Mouse (Mus musculus): ENCODE data around the gene Gm20509. TPM values are rescaled to one million over a fixed set of nuclear protein-coding genes. Genes with fewer than 3 reads are reported as not detected.

Gene Gm20509
- polyA plus RNA-seq, 1 experiment from 2014 or later, result not detected

DNA sequence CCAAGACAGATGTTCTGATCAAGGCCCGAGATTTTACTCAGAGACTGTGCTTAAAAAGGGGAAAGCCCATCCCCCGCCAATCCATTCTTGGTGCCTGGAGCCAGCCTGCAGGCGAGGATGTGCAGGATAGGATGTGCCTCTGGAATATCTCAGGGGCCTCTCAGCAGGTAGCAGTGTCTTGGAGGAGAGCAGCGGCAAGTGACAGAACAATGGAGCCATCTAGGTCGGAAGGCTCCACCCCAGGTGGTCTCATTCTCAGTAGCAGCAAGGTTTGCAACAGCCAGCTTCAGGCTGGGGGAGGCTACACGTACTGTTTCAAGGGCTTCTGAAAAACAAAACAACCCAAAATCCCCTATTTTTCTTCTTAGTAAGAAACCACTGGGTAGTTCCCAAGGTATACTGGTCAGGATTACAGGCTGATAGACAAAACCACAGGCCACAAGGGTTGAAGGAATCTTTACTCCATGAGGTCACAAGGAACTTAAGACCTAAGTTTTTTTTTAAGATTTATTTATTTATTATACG is 22.4 kb upstream of the Gm20509 start:
- Histone ChIP-seq H3K4me2 (replicated peaks) (no peak overlapping the region), H3K9ac (no peak overlapping the region), H3K4me1 (no peaks in the 10 kb centered on the region), H3K27me3 (no peaks in the 10 kb centered on the region), H3K36me3 (no peaks in the 10 kb centered on the region), H3K9me3 (replicated peaks) (no peaks in the 10 kb centered on the region), H3K4me3 (replicated peaks) (no peak overlapping the region), H3K27ac (replicated peaks) (no peak overlapping the region)
- WGBS, result 56% methylated on average over 7 of the region's 7 CpGs
- ATAC-seq (ENCODE audit: insufficient number of reproducible peaks, low FRiP score, low TSS enrichment, low read depth), result no peak

DNA sequence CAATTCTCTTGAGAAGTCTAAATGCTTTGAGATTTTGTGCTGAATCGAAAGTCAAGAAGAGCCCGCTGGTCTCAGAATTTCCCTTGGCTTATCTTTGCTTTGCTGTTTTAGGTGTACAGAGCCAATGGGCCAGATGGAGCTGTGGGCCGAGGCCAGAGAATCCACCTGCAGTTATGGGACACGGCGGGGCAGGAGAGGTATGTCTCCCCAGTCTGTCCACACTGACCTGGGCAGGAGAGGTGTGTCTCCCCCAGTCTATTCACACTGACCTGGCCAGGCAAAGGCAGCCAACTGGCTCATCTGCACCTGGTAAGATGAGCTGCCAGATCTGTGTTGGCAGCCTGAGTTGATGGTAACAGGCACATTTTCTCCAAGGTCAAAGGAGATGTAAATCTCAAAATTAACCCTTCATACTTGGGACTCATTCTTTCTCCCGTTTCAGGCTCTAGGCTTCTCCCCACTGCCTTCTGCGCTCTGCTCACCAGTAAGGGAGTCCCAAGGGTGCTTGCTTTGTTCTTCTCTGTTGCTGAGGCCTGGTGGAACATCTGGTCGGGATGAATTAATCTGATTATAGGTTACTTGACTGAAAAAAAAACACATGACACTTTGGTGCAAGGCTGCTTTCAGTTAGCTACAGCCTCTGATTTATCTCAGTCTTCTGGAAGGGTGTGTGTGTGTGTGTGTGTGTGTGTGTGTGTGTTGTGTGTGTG is 19.8 kb upstream of the Gm20509 start:
- WGBS, result 71% methylated on average over 8 of the region's 8 CpGs
- no peak overlapping the region for H3K4me3 ChIP-seq (replicated peaks)
- no peak overlapping the region for H3K27ac ChIP-seq (replicated peaks)
- ATAC-seq (ENCODE audit: insufficient number of reproducible peaks, low FRiP score, low TSS enrichment, low read depth), result no peak
- H3K4me2 ChIP-seq (replicated peaks), result no peak overlapping the region
- H3K9me3 ChIP-seq (replicated peaks), result no peaks in the 10 kb centered on the region
- no peak overlapping the region for H3K9ac ChIP-seq
- no peaks in the 10 kb centered on the region for H3K36me3 ChIP-seq
- H3K27me3 ChIP-seq, result no peaks in the 10 kb centered on the region
- no peaks in the 10 kb centered on the region for H3K4me1 ChIP-seq

DNA sequence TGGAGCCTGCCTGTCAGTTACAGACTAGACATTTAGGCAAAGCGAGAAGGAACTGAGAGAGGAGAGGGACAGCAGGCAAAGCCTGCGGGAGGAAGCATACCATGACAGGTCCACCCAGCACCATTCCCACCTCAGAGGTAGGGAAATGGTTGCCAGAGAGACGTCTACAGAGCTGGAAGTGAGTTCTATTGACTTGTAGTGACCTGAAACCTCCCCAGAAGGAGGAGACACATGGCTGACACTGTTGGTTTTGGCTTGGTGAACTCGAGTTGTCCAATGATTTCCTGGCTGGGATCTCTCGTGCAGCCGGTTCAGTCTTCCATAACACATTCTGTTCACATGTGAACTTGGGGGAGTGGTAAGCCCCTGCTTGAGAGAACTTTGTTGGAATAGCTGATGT is 18.3 kb upstream of the Gm20509 start:
- Histone ChIP-seq H3K4me1 (no peaks in the 10 kb centered on the region), H3K36me3 (no peaks in the 10 kb centered on the region), H3K27ac (replicated peaks) (no peak overlapping the region), H3K27me3 (no peaks in the 10 kb centered on the region), H3K4me2 (replicated peaks) (no peak overlapping the region), H3K9ac (no peak overlapping the region), H3K9me3 (replicated peaks) (no peaks in the 10 kb centered on the region), H3K4me3 (replicated peaks) (no peak overlapping the region)
- 75% methylated on average over 6 of the region's 6 CpGs for WGBS
- ATAC-seq (ENCODE audit: insufficient number of reproducible peaks, low FRiP score, low TSS enrichment, low read depth), result no peak

DNA sequence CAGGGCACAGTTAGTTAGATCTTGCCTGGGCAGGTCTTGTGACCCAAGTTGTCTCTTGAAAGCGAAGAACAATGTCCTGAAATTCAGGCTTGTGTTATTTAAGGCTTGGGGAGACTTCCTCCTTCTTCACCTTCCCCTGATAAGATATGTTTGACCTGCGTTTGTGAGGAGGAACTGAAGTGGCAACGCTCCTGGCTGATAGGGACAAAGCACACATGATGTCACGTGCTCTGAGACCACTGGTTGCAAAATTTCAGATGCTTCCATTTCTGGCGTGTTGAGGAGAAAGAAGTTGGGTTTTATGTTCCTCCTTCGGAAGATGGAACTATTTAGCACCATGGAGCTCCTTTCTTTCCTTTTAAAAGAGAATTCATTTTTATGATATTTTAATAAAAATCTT is 16.4 kb upstream of the Gm20509 start:
- H3K4me2 ChIP-seq (replicated peaks), result no peak overlapping the region
- ATAC-seq (ENCODE audit: insufficient number of reproducible peaks, low FRiP score, low TSS enrichment, low read depth), result no peak
- H3K4me3 ChIP-seq (replicated peaks), result no peak overlapping the region
- H3K9ac ChIP-seq, result no peak overlapping the region
- no peaks in the 10 kb centered on the region for H3K36me3 ChIP-seq
- H3K27ac ChIP-seq (replicated peaks), result no peak overlapping the region
- H3K4me1 ChIP-seq, result no peaks in the 10 kb centered on the region
- no peaks in the 10 kb centered on the region for H3K27me3 ChIP-seq
- no peaks in the 10 kb centered on the region for H3K9me3 ChIP-seq (replicated peaks)
- 81% methylated on average over 6 of the region's 6 CpGs for WGBS

DNA sequence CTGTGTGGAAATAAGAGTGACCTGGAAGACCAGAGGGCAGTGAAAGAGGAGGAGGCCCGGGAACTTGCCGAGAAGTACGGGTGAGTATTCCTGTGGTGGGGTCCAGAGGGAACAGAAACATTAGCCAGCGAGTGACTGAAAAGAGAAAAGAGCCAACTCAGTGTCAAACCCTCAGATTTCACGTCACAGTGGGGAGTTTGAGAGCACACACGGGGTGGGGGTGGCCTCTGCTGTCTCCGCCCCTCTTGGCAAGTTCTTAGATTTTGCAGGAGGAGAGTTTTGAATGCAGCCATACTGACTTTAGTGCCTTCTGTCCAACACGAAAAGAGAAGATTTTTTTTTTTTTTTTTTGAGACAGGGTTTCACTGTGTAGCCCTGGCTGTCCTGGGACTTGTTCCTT is 15.1 kb upstream of the Gm20509 start:
- WGBS, result 49% methylated on average over 8 of the region's 8 CpGs
- Histone ChIP-seq H3K9me3 (replicated peaks) (no peaks in the 10 kb centered on the region), H3K4me1 (no peaks in the 10 kb centered on the region), H3K27ac (replicated peaks) (no peak overlapping the region), H3K9ac (no peak overlapping the region), H3K4me3 (replicated peaks) (no peak overlapping the region), H3K36me3 (no peaks in the 10 kb centered on the region), H3K4me2 (replicated peaks) (no peak overlapping the region), H3K27me3 (no peaks in the 10 kb centered on the region)
- no peak for ATAC-seq (ENCODE audit: insufficient number of reproducible peaks, low FRiP score, low TSS enrichment, low read depth)

DNA sequence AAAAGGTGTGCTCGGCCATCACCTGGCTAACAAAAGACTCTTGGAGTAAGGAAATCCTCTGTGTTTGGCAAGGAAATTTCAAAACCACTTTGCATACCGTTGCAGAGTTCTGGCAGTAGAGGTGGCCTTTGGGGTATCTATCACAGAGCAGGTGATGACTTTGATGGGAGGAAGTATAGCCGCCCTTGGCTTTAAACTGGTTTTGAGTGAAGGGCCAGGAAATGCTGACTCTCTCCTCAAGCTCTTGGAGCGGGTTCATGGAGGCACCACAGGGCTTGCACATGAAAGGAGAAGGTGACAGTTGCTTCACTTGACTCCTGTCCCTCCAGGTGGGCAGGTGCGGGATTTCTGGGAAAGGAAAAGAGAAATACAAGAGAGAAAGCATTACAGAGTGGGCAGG is 14.7 kb upstream of the Gm20509 start:
- no peak for ATAC-seq (ENCODE audit: insufficient number of reproducible peaks, low FRiP score, low TSS enrichment, low read depth)
- Histone ChIP-seq H3K4me1 (no peaks in the 10 kb centered on the region), H3K36me3 (no peaks in the 10 kb centered on the region), H3K4me3 (replicated peaks) (no peak overlapping the region), H3K9me3 (replicated peaks) (no peaks in the 10 kb centered on the region), H3K27ac (replicated peaks) (no peak overlapping the region), H3K9ac (no peak overlapping the region), H3K27me3 (no peaks in the 10 kb centered on the region), H3K4me2 (replicated peaks) (no peak overlapping the region)
- 67% methylated on average over 5 of the region's 5 CpGs for WGBS

DNA sequence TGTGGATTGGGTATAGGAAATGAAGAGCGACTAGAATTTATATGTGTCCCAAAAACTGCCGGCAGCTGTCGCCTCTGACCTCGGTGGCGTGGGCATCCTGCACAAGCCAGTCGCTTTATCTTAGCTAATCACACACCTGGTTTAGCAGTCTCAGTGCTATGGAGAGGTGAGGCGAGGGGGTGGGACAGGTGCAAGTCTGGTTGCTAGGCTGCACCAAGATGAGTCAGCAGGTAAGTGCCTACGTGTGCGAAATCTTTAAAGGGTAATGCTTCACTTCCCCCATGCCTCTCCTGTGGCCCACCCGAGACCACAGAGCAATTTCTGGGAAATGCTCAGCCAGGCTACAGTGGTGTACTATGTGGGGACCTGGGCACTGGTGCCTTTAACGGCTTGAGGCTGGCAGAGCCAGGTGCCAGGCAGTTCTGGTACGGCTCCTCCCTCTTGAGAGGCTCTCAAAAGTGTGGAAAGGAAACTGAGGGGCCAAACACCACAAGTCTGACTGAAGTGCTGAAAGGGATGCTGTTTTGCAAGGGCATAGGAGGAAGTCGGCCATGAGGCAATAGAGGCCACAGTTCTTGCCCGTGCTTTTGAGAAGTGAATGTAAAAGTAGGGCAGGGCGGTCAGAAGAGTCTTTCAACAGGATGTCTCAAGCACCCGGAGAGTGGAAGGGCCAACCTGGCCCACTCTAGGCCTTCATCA is 12.9 kb upstream of the Gm20509 start:
- Histone ChIP-seq H3K27me3 (no peaks in the 10 kb centered on the region), H3K27ac (replicated peaks) (no peak overlapping the region), H3K4me2 (replicated peaks) (no peak overlapping the region), H3K36me3 (no peaks in the 10 kb centered on the region), H3K9ac (no peak overlapping the region), H3K4me3 (replicated peaks) (no peak overlapping the region), H3K9me3 (replicated peaks) (no peaks in the 10 kb centered on the region), H3K4me1 (no peaks in the 10 kb centered on the region)
- ATAC-seq (ENCODE audit: insufficient number of reproducible peaks, low FRiP score, low TSS enrichment, low read depth), result no peak
- WGBS, result 69% methylated on average over 16 of the region's 16 CpGs

DNA sequence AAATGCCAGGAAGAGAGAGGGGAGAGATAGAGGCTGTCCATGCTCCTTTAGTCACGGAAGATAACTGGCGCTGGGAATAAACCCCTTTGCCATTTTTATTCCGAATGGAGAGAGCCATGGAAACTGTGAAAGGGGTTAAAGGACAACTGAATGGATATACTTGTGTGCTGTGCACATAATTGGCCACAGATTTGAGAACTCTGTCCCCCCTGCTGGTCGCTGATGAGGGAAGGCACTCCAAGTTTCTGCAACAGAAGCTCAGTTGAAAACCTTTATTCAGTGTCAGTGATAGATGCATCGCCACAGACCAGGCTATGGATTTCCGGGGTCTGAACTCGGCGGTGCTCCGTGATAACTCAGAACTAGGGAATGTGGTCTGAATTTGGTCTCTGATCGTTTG is 12.1 kb upstream of the Gm20509 start:
- no peak overlapping the region for H3K4me3 ChIP-seq (replicated peaks)
- H3K4me2 ChIP-seq (replicated peaks), result no peak overlapping the region
- H3K4me1 ChIP-seq, result no peaks in the 10 kb centered on the region
- no peak overlapping the region for H3K9ac ChIP-seq
- no peak overlapping the region for H3K27ac ChIP-seq (replicated peaks)
- no peak for ATAC-seq (ENCODE audit: insufficient number of reproducible peaks, low FRiP score, low TSS enrichment, low read depth)
- no peaks in the 10 kb centered on the region for H3K36me3 ChIP-seq
- 72% methylated on average over 10 of the region's 10 CpGs for WGBS
- no peaks in the 10 kb centered on the region for H3K9me3 ChIP-seq (replicated peaks)
- no peaks in the 10 kb centered on the region for H3K27me3 ChIP-seq

DNA sequence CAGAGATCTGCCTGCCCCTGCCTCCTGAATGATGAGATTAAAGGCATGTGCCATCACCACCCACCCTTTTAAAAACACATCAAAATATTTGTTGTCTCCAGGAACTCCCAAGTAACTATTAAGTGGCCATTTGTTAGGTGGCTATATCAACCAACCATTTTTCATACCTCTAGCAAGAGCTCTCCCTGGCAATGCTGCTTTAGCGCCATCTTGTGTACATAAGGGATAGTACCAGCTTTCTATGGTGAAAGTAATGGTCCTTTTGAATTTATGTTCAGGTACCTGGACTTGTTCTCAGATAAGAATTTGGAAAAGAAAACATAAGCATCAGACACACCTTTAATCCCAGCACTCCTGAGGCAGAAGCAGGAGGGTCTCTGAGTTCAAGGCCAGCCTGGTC is 10.5 kb upstream of the Gm20509 start:
- Histone ChIP-seq H3K4me1 (no peaks in the 10 kb centered on the region), H3K4me2 (replicated peaks) (no peak overlapping the region), H3K27ac (replicated peaks) (no peak overlapping the region), H3K9ac (no peak overlapping the region), H3K27me3 (no peaks in the 10 kb centered on the region), H3K9me3 (replicated peaks) (no peaks in the 10 kb centered on the region), H3K36me3 (no peaks in the 10 kb centered on the region), H3K4me3 (replicated peaks) (no peak overlapping the region)
- no peak for ATAC-seq (ENCODE audit: insufficient number of reproducible peaks, low FRiP score, low TSS enrichment, low read depth)
- 0% methylated on average over 1 of the region's 1 CpGs for WGBS

DNA sequence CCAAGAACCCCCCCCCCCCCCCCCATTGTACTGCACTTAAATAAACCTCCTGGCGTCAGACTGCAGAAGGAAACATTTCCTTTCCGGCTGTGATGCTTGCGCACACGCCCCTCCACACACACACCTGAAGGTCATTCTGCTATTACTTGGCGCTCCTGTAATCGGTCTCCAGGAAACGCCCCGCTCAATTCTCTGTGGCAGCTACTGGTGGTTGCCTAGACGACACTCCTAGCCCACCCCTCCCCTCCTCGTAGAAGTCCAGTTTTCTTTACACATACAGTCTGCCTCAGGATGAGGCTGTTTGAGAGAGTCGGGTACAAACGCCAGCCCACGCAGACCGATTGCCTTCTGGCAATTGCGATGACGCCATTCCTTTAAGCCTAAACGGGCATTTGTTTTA is 7.7 kb upstream of the Gm20509 start:
- 0 out of 2 replicates have a peak, but pooled peaks have one; percentile 22 for ATAC-seq (ENCODE audit: insufficient number of reproducible peaks, low FRiP score, low TSS enrichment, low read depth)
- WGBS, result 42% methylated on average over 17 of the region's 17 CpGs
- H3K27me3 ChIP-seq, result no peaks in the 10 kb centered on the region
- no peak overlapping the region for H3K27ac ChIP-seq (replicated peaks)
- H3K36me3 ChIP-seq, result no peaks in the 10 kb centered on the region
- no peak overlapping the region for H3K4me2 ChIP-seq (replicated peaks)
- H3K9ac ChIP-seq, result no peak overlapping the region
- H3K4me1 ChIP-seq, result no peaks in the 10 kb centered on the region
- no peak overlapping the region for H3K4me3 ChIP-seq (replicated peaks)
- H3K9me3 ChIP-seq (replicated peaks), result no peaks in the 10 kb centered on the region

DNA sequence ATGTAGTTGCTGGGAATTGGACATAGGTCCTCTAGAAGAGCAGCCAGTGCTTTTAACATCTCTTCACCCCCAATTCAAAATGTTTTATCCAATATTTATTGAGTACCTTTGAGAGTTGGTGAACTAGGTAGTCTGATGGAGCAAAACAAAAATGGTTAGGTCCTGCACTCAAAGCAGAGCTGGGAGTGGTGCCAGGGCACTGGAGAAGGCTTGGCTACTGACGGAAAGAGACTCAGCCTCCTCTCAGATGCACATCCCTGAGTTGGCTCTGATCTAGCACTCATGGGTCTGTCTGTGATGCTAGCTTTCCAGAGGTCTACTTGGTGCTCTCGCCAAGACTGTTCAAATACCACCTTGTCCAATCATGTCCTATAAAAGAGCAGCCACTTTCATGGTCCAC is 4.4 kb upstream of the Gm20509 start:
- Histone ChIP-seq H3K4me3 (replicated peaks) (no peak overlapping the region), H3K36me3 (no peaks in the 10 kb centered on the region), H3K9ac (no peak overlapping the region), H3K4me1 (no peaks in the 10 kb centered on the region), H3K27ac (replicated peaks) (no peak overlapping the region), H3K4me2 (replicated peaks) (no peak overlapping the region), H3K27me3 (peaks cover 14% of the 10 kb centered on the region), H3K9me3 (replicated peaks) (no peaks in the 10 kb centered on the region)
- WGBS, result 80% methylated on average over 2 of the region's 2 CpGs
- ATAC-seq (ENCODE audit: insufficient number of reproducible peaks, low FRiP score, low TSS enrichment, low read depth), result no peak

DNA sequence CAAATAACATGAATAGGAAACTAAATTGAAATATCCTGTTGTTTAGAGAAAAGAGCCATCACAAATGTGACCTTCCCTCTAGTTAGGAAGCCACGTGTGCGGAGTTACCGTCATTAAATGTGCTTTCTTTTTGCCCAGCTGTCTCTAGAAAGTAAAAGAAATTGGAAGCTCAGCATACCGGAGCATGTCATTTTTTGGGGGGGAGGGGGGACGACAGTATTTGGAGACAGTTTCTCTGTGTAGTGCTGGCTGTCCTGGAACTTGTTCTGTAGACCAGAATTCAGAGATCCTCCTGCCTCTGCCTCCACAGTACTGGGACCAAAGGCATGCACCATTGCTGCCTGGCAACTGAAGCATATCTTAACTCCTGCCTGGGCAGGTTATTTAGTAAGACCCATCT is 734 bp upstream of the Gm20509 start, which contains the start of gene Khdc3:
Khdc3 (plus strand) TSS at position 301 of the 400 bp plus-strand sequence.
- no peak within 1 kb of the TSS for H3K9ac ChIP-seq
- H3K9me3 ChIP-seq (replicated peaks), result no peaks in the 10 kb centered on the region
- 78% methylated on average over 5 of the region's 5 CpGs for WGBS
- H3K27me3 ChIP-seq, result peaks cover 31% of the 10 kb centered on the region
- no peak within 1 kb of the TSS for H3K4me3 ChIP-seq (replicated peaks)
- H3K4me1 ChIP-seq, result peaks cover 7% of the 10 kb centered on the region; the same call in 1 of the 2 replicates
- no peak within 1 kb of the TSS for H3K4me2 ChIP-seq (replicated peaks)
- no peak within 1 kb of the TSS for H3K27ac ChIP-seq (replicated peaks)
- no peak for ATAC-seq (ENCODE audit: insufficient number of reproducible peaks, low FRiP score, low TSS enrichment, low read depth)
- H3K36me3 ChIP-seq, result no peaks in the 10 kb centered on the region
